Mouse (Mus musculus) layer of hippocampus, postnatal 14 days (tissue): ENCODE data around the gene Csnk1g2. TPM values are rescaled to one million over a fixed set of nuclear protein-coding genes. Genes with fewer than 3 reads are reported as not detected.

ENCODE experiments used
- DNase-seq, 2 experiments: peaks; one replicate each; pipeline ENCODE4 v3.0.0; 2021 to 2022; ENCODE audit warnings: low spot score in 2 of 2, mixed read lengths in 1 of 2
- microRNA-seq, 2 experiments: library from miRNA; unstranded; fragments of <30 nt; microRNA quantifications; one replicate each; pipeline ENCODE4 v1.2.0; 2021
- total RNA-seq, 2 experiments: library from RNA; stranded (reverse); gene quantifications; 2 replicates each; pipeline ENCODE4 v1.2.3; 2021

Csnk1g2 gene
- total RNA-seq, 2 experiments from 2014 or later = 176 to 180 TPM

GRCm38 (mm10) chr10:80677942-80678436, 55.4 kb downstream of the Csnk1g2 start, which contains the start of gene Mknk2:
Gene Mknk2 (minus strand): TSS chr10:80678112.
- peak; percentile 67 to 87 for DNase-seq

GRCm38 (mm10) chr10:80678601-80679377, 56.2 kb downstream of the Csnk1g2 start:
- no peak for DNase-seq

GRCm38 (mm10) chr10:80679556-80680259, 57.1 kb downstream of the Csnk1g2 start:
- no peak for DNase-seq

GRCm38 (mm10) chr10:80680260-80680696, 57.6 kb downstream of the Csnk1g2 start:
- no peak for DNase-seq

GRCm38 (mm10) chr10:80682003-80682402, 59.4 kb downstream of the Csnk1g2 start:
- DNase-seq = no peak

GRCm38 (mm10) chr10:80683647-80684046, 61.0 kb downstream of the Csnk1g2 start:
- no peak for DNase-seq

GRCm38 (mm10) chr10:80684214-80684613, 61.6 kb downstream of the Csnk1g2 start:
- DNase-seq = no peak

GRCm38 (mm10) chr10:80684984-80685383, 62.3 kb downstream of the Csnk1g2 start:
- DNase-seq = no peak

- no peak for DNase-seq
Observed at GRCm38 (mm10) chr10:80686617-80687016, 64.0 kb downstream of the Csnk1g2 start.

GRCm38 (mm10) chr10:80687850-80688249, 65.2 kb downstream of the Csnk1g2 start:
- DNase-seq = peak in 1 of 2 experiments; percentile 75

Small RNA genes within 50 kb of the gene (microRNA-seq; reads per million reads assigned to microRNA genes)
- 2.0 to 2.7 reads per million in 2 experiments for gene Mir6912

Other genes with a start within 250 kb of the Csnk1g2 start
- 10 to 100 TPM; 20.3 to 24.2 TPM for gene Mex3d, start 235.2 kb upstream of the Csnk1g2 start, total RNA-seq
- gene Mbd3, start 223.3 kb upstream of the Csnk1g2 start, total RNA-seq = 100 to 1,000 TPM; 121 to 131 TPM
- 100 to 1,000 TPM; 620 to 655 TPM for gene Uqcr11, start 216.0 kb upstream of the Csnk1g2 start, total RNA-seq
- 10 to 100 TPM; 33.3 to 35.0 TPM for gene Tcf3, start 189.2 kb upstream of the Csnk1g2 start, total RNA-seq
- gene Onecut3, start 128.0 kb upstream of the Csnk1g2 start, total RNA-seq = not detected
- gene Atp8b3, start 83.7 kb upstream of the Csnk1g2 start, total RNA-seq = under 1 TPM; 0.21 TPM
- 10 to 100 TPM; 47.0 to 50.5 TPM for gene Rexo1, start 61.3 kb upstream of the Csnk1g2 start, total RNA-seq
- 10 to 100 TPM; 40.1 to 44.3 TPM for gene Klf16, start 45.5 kb upstream of the Csnk1g2 start, total RNA-seq
- 100 to 1,000 TPM; 189 to 197 TPM for gene Abhd17a, start 32.5 kb upstream of the Csnk1g2 start, total RNA-seq
- 10 to 100 TPM; 38.5 to 40.7 TPM for gene Scamp4, start 20.0 kb upstream of the Csnk1g2 start, total RNA-seq
- 1 to 10 TPM; 2.3 to 2.8 TPM for gene Adat3, start 20.0 kb upstream of the Csnk1g2 start, total RNA-seq
- 1 to 10 TPM; 2.5 to 2.8 TPM for gene Gm49322, start 16.8 kb upstream of the Csnk1g2 start, total RNA-seq
- gene Btbd2, start 34.2 kb downstream of the Csnk1g2 start, total RNA-seq = 10 to 100 TPM; 90.2 to 94.4 TPM
- 10 to 100 TPM; 50.5 to 51.5 TPM for gene Mknk2, start 55.3 kb downstream of the Csnk1g2 start, total RNA-seq
- 10 to 100 TPM; 16.1 to 19.0 TPM for gene Mob3a, start 79.1 kb downstream of the Csnk1g2 start, total RNA-seq
- gene Izumo4, start 79.3 kb downstream of the Csnk1g2 start, total RNA-seq = 10 to 100 TPM; 44.8 to 54.7 TPM
- gene Ap3d1, start 119.4 kb downstream of the Csnk1g2 start, total RNA-seq = 100 to 1,000 TPM; 137 to 144 TPM
- gene Dot1l, start 132.4 kb downstream of the Csnk1g2 start, total RNA-seq = 10 to 100 TPM; 60.6 to 62.2 TPM
- gene Sf3a2, start 175.4 kb downstream of the Csnk1g2 start, total RNA-seq = 10 to 100 TPM; 41.0 to 45.9 TPM
- 10 to 100 TPM; 57.1 to 57.8 TPM for gene Plekhj1, start 175.8 kb downstream of the Csnk1g2 start, total RNA-seq
- gene Amh, start 182.4 kb downstream of the Csnk1g2 start, total RNA-seq = 1 to 10 TPM; 2.4 to 2.9 TPM
- gene Jsrp1, start 190.7 kb downstream of the Csnk1g2 start, total RNA-seq = 1 to 10 TPM; 2.1 to 2.6 TPM
- gene Oaz1, start 203.8 kb downstream of the Csnk1g2 start, total RNA-seq = 100 to 1,000 TPM; 429 to 450 TPM
- gene Lingo3, start 221.2 kb downstream of the Csnk1g2 start, total RNA-seq = 10 to 100 TPM; 32.6 to 35.5 TPM
- gene Lsm7, start 232.4 kb downstream of the Csnk1g2 start, total RNA-seq = 10 to 100 TPM; 47.7 to 50.5 TPM
- gene Sppl2b, start 232.4 kb downstream of the Csnk1g2 start, total RNA-seq = 10 to 100 TPM; 71.2 to 71.4 TPM
- gene Tmprss9, start 249.0 kb downstream of the Csnk1g2 start, total RNA-seq = under 1 TPM; 0.38 to 0.44 TPM